Mouse (Mus musculus) limb, embryonic 14.5 days (tissue): Measurements from ENCODE around the gene Tctn1. TPM values are rescaled to one million over a fixed set of nuclear protein-coding genes. Genes with fewer than 3 reads are reported as not detected.

ENCODE experiments used
- ATAC-seq: fragments of 200-750 bp; cut with Nextera tagmentation; 2 replicates; pipeline ENCODE4 v1.8.0; 2017; ENCODE audit warnings: low read depth, moderate number of reproducible peaks, moderate TSS enrichment; ENCODE audit not compliant: low FRiP score
- DNase-seq: peaks from one replicate; pipeline ENCODE4 v3.0.0-alpha.2; 2015; ENCODE audit warnings: low spot score
- H3K27ac ChIP-seq: fragments of 300-500 bp; sonication (generic); replicated peaks from 2 replicates; pipeline ENCODE4 v1.5.1; 2014; ENCODE audit warnings: low read depth, mild to moderate bottlenecking, low read length, moderate library complexity, mixed read lengths
- H3K27me3 ChIP-seq: fragments of 300-500 bp; sonication (generic); 2 replicates; pipeline ENCODE4 v1.6.1; 2014; ENCODE audit warnings: low read length, mixed read lengths; ENCODE audit not compliant: control insufficient read depth, insufficient read depth
- H3K36me3 ChIP-seq: fragments of 300-500 bp; sonication (generic); 2 replicates; pipeline ENCODE4 v1.6.1; 2014; ENCODE audit warnings: mild to moderate bottlenecking, low read length, moderate library complexity, mixed read lengths; ENCODE audit not compliant: control insufficient read depth, insufficient read depth
- H3K4me1 ChIP-seq: fragments of 300-500 bp; sonication (generic); 2 replicates; pipeline ENCODE4 v1.6.1; 2014; ENCODE audit warnings: antibody characterized with exemption, low read length, mixed read lengths; ENCODE audit not compliant: control insufficient read depth, insufficient read depth
- H3K4me2 ChIP-seq: fragments of 300-500 bp; sonication (generic); replicated peaks from 2 replicates; pipeline ENCODE4 v1.6.1; 2014; ENCODE audit warnings: low read depth, mild to moderate bottlenecking, low read length, moderate library complexity; ENCODE audit not compliant: severe bottlenecking
- H3K4me3 ChIP-seq: fragments of 300-500 bp; sonication (generic); replicated peaks from 2 replicates; pipeline ENCODE4 v1.5.1; 2014; ENCODE audit warnings: low read length
- H3K9ac ChIP-seq: fragments of 300-500 bp; sonication (generic); 2 replicates; pipeline ENCODE4 v1.6.1; 2014; ENCODE audit warnings: mild to moderate bottlenecking, low read depth, low read length, moderate library complexity; ENCODE audit not compliant: severe bottlenecking
- H3K9me3 ChIP-seq: fragments of 300-500 bp; sonication (generic); 2 replicates; pipeline ENCODE4 v1.6.1; 2016; ENCODE audit warnings: low read length; ENCODE audit not compliant: control insufficient read depth
- POLR2A ChIP-seq: fragments of 200-500 bp; IDR thresholded peaks from 2 replicates; pipeline ENCODE4 v1.8.0; 2012; ENCODE audit warnings: inconsistent platforms, mild to moderate bottlenecking, moderate library complexity, borderline replicate concordance; ENCODE audit not compliant: insufficient read depth, insufficient read length; ENCODE audit errors: extremely low read depth
- WGBS: fragments of 180-500 bp; shearing (Covaris S2); extraction: QIAGEN DNeasy Blood & Tissue Kit; methylation state at CpG from one replicate; pipeline ENCODE4 v1.1.7; 2014; 5-methylcytosine and 5-hydroxymethylcytosine counted together
- polyA plus RNA-seq, 2 experiments: library from polyadenylated mRNA; depleted of rRNA in 1 of 2; stranded (reverse) in 1 of 2; unstranded in 1 of 2; fragments of >200 nt; fragmentation: Nextera tagmentation in 1 of 2; extraction: Ambion mirVana in 1 of 2; gene quantifications; 2 replicates each; pipeline versions ENCODE4 v1.2.1 to v1.2.3; 2012 to 2014

Gene Tctn1
- polyA plus RNA-seq, 2 experiments = 5.5 to 28.3 TPM

DNA sequence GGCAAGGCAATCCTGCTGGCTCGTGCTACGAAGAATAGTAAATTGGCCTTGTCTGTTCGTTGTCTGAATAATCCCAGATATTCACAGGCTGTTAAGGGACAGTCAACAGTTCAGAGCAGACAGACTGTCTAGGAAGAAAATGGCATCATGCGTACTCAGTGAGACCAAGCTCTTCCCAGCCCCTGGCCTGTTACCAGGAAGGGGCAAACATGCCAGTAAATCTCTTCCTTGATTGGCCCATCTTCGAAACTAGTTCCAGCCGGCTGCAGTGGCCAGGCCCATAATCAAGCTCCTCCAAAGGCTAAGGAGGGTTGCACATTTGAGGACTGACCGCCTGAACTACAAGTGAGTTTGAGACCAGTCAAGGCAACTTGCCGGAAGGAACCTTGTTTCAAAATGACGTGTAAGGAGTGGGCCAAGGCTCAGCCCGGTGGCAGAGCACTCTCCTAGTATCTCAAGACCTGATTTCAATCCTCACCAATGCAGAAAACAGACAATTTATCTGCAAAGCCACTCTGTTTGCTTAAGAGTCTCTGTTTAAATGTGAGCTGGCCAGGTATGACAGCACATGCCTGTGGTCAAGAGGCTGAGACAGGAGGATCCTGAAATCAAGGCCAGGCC, 17.6 kb downstream of the Tctn1 start:
- Histone ChIP-seq H3K4me2 (no peak overlapping the region), H3K27ac (no peak overlapping the region), H3K4me3 (no peak overlapping the region), H3K36me3 (peaks cover 33% of the 10 kb centered on the region), H3K4me1 (no peaks in the 10 kb centered on the region), H3K27me3 (no peaks in the 10 kb centered on the region), H3K9me3 (no peaks in the 10 kb centered on the region), H3K9ac (no peak overlapping the region)
- DNase-seq (no peak), ATAC-seq (no peak)
- TF ChIP-seq POLR2A = no peak
- WGBS = 78% methylated on average over 10 of the region's 10 CpGs

DNA sequence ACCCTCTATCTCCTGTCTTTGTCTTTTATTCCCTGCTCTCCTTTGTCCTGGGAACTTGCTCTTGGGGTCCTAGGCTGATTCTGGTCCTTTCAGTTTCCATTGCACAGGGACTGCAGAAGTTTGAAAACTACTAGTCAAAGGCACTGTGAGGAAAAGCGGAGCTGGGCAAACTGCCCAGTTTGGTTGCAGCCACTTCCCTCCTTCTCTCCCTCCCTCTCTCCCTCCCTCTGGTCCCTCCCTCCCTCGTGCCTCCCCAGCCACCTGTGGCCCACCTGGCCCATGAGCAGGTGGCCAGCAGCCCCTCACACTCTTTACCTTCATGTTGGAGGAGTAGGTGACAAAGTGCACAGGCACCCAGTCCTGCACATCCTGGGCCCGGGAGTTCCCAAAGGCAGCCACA, 19.1 kb downstream of the Tctn1 start:
- ATAC-seq (no peak), DNase-seq (peak; percentile 35)
- H3K9ac ChIP-seq = no peak overlapping the region
- peaks cover 37% of the 10 kb centered on the region for H3K36me3 ChIP-seq
- no peaks in the 10 kb centered on the region for H3K4me1 ChIP-seq
- no peaks in the 10 kb centered on the region for H3K27me3 ChIP-seq
- H3K27ac ChIP-seq = no peak overlapping the region
- no peak for TF ChIP-seq POLR2A
- H3K4me3 ChIP-seq = no peak overlapping the region
- H3K4me2 ChIP-seq = no peak overlapping the region
- WGBS = 43% methylated on average over 3 of the region's 3 CpGs
- H3K9me3 ChIP-seq = no peaks in the 10 kb centered on the region

DNA sequence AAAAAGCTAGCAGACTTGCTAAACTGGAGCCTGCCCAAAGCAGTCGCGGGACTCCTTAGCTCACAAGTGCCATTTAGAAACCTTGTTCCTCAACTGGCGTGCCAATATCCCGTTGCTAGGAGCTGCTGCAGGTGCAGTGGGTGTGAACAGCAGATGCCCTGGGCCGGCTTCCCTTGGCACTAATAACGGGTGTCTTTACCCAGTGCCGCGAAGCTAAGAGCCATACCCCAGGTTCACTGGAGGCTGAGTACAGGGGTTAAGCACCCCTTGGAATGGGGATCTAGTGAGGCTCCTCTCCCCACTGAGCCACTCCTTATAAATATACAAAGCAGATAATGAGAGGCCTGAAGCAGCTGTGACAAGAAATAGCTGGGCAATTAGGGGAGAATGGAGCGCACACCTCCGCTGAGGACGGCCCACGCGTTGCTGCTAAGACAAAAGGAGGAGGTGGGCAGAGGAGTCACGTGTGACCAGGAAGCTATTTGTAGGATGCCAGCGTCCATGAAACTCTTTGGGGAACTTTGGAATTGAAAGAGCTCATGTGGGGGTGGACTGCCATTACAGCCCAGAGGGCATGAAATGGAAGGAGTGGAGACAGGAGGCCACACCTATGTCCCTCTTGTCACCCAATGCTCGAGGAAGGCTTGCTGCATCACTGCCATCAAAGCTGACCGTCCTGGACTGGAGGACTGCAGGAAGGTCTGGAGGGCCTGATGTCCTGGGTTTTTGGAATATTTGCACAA, 20.3 kb downstream of the Tctn1 start:
- no peaks in the 10 kb centered on the region for H3K27me3 ChIP-seq
- H3K4me3 ChIP-seq = no peak overlapping the region
- H3K27ac ChIP-seq = no peak overlapping the region
- H3K9ac ChIP-seq = no peak overlapping the region
- WGBS = 87% methylated on average over 17 of the region's 17 CpGs
- TF ChIP-seq POLR2A = no peak
- no peaks in the 10 kb centered on the region for H3K4me1 ChIP-seq
- no peak overlapping the region for H3K4me2 ChIP-seq
- DNase-seq (no peak), ATAC-seq (no peak)
- peaks cover 43% of the 10 kb centered on the region for H3K36me3 ChIP-seq
- H3K9me3 ChIP-seq = no peaks in the 10 kb centered on the region

DNA sequence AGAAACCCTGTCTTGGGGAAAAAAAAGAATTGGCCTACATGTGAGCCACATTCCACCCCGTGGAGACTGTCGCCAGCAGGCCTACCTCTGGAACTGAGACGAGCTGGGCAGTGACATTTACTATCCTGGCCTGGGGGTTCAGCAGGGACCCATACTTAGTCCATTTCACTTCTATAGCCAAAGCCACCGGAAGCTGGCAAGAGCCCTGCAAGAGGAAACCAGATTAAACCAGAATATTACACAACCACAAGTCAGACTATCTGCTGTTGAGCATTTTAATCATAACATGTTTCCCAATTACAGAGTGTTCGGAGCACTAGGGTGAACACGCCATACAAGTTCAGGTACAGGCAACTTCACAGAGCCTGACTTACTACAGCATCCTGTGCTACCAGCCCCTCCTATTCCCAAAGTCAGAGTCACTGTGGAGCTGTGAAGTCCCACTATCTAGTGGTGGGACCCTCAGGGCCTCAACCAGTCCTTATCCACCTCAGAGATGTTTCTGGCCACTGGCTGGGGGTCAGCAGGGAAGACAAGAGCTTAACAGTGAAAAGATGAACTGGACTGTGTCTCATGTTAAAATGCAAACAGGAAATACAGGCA, 21.6 kb downstream of the Tctn1 start:
- Histone ChIP-seq H3K9ac (no peak overlapping the region), H3K27ac (no peak overlapping the region), H3K27me3 (no peaks in the 10 kb centered on the region), H3K4me3 (no peak overlapping the region), H3K9me3 (no peaks in the 10 kb centered on the region), H3K36me3 (peaks cover 36% of the 10 kb centered on the region), H3K4me2 (no peak overlapping the region), H3K4me1 (no peaks in the 10 kb centered on the region)
- DNase-seq = no peak
- WGBS = 79% methylated on average over 6 of the region's 6 CpGs
- no peak for ATAC-seq
- no peak for TF ChIP-seq POLR2A

DNA sequence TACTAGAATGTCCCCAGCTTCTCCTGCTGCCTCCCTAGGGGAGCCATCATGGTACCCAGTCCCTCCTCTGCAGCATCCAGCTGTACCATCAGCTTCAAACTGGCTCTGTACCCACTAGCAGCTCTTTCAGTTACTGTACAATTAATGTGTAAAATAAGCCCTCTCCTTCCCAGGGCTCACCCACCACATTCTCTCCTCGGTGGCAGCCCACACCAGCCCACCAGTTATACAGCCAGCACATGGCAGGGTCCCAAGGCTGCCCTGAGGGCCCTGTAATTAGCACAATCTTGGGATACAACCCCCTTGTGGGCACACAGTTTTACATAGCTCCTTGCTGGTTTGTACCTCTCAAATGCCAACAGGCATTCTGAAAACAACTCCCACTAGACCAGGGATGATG, 23.3 kb downstream of the Tctn1 start:
- Histone ChIP-seq H3K9me3 (no peaks in the 10 kb centered on the region), H3K36me3 (peaks cover 32% of the 10 kb centered on the region), H3K4me3 (no peak overlapping the region), H3K27me3 (no peaks in the 10 kb centered on the region), H3K27ac (no peak overlapping the region), H3K9ac (no peak overlapping the region), H3K4me1 (no peaks in the 10 kb centered on the region), H3K4me2 (no peak overlapping the region)
- ATAC-seq (no peak), DNase-seq (no peak)
- TF ChIP-seq POLR2A = no peak
- 44% methylated on average over 1 of the region's 1 CpGs for whole genome bisulfite sequencing
